Mouse (Mus musculus) G1E (cell line): Measurements from ENCODE around the gene Ebf3.

Experiments
- CTCF ChIP-seq: IDR thresholded peaks from 2 replicates; pipeline ENCODE4 v1.5.1; 2012; ENCODE audit warnings: low read depth, low read length, inconsistent platforms, mixed read lengths
- GATA1 ChIP-seq: IDR thresholded peaks from 2 replicates; pipeline ENCODE4 v1.6.1; 2012; ENCODE audit warnings: borderline replicate concordance, low read length, inconsistent platforms, mixed read lengths

DNA sequence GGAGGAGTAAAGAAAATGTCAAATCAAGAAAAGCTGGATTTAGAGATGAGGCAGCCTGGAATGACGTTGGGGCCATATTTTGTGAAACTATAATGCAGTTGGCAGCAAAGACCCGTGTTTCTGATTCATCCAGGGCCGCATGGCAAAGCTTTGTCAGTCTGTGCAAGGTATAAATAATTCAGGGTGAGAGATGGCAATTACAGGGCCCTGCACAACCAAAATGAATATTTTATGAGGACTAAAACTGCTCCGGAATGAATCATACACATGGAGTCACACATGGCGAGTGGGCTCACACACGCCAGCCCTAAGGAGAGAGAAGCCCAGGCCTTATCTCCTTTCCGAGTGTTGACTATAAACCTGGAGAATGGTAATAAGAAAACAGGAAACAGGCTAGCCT, 69.4 kb downstream of the Ebf3 start:
- TF ChIP-seq CTCF (no peak), GATA1 (no peak)
